Mouse (Mus musculus) heart, postnatal 25 days (tissue): ENCODE data around the gene Pde1c. TPM values are rescaled to one million over a fixed set of nuclear protein-coding genes. Genes with fewer than 3 reads are reported as not detected.
"Not testable (repeated sequence)": the region's sequence is repeated elsewhere in the genome, so short reads cannot be mapped to it uniquely, and the experiment has no call there.

Experiments
- DNase-seq: peaks from one replicate; pipeline ENCODE4 v3.0.0; 2022; ENCODE audit warnings: low spot score
- intact Hi-C: fragments of 180-260 bp; cut with DNase I; formaldehyde crosslinking; loops from one replicate; pipeline ENCODE4 v1.15.1; 2025
- total RNA-seq, 2 experiments: library from RNA; stranded (reverse); gene quantifications; 2 replicates each; pipeline ENCODE4 v1.2.3; 2021

The Pde1c gene
- 10 to 100 TPM; 72.2 to 92.5 TPM for total RNA-seq

DNA sequence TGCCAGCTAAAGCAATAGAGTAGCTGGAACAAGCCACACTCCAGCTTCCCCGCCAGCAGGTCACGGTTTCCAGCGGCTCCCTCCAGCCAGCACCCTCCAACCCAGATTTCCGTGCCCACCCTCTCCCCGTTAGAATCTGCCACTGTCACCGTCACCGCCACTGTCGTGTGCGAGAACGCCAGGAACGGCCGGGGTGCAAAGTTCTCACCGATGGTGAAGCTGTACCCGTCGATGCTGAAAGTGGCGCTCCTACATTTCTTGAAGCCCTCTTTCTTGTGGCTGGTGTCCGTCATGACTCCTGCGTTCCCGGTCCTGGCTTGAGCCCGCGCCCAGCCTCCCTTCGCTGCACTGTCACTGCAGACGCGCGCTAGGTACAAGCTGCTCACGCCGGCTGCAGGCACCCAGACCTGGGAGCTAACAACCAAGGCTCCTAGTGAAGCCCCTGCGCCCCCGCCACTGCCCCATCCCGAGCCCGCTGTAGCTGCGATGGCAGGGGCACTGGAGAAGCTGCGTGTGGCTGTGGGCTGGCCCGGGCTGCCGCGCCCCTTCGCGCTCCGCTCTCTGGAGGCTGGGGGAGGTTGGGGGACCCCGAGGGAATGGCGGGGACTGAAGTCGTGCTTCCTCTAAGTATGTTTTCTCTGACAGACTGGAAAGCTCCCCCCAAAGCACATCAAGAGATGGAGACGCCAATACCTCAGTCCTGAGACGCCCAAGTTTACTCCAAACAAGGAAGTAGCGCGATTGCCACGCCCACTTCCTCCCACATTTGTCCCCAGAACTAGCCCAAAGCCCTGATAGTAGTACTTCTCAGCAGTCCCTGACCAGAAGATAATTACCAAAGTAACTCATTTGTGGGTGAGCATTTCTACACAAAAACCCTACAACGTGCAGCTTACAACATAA is at the start of gene Pde1c:
Pde1c (minus strand) TSS at position 634 of the 903 bp plus-strand sequence.
- intact Hi-C loops = no loop called here
- DNase-seq = no peak

GRCm38 (mm10) chr6:56616982-56617613 is 48.2 kb upstream of the Pde1c start:
- intact Hi-C loops = no loop called here
- no peak for DNase-seq

DNA sequence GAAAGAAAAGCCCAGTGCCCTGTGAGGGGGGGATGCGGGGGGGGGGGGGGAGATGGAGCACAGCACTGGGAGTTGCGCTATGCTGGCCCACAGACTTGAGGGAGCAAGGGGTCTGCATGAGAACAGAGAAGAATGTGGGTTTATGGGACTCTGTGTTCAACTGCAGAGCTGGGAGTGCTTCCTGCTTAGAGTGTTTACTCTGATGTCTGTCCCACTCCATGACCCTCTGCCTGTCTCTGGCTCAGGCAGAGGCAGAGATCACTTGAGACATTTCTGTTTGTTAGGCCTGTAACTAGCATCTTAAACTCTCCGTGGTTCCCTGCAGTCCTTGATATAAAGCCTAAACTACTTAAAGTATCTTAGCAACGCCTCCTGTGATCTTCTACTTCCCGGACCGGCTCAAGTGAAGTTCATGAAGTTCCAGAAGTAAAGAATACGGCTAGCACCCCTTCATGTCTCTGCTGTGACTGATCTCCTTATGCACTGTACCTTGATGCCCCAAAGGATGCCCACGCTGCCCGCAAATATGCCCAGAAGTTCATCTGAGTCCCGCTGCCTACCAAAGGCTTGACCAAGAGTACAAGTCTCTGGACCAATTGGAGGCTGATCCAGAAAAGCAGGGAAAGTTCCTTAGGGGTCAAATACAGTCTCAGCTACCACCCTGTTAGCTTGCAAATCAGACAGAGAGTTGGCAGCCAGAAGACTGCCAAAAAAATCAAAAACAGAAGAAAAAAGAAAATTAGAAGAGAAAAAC is 47.5 kb upstream of the Pde1c start:
- DNase-seq = no peak
- intact Hi-C loops = no loop called here

GRCm38 (mm10) chr6:56609529-56609928 is 40.6 kb upstream of the Pde1c start:
- intact Hi-C loops = loop anchor here (2.0 to 5.0 kb wide), 2 partner anchors 83 to 543 kb away; no protein-coding TSS in a partner anchor
- not testable (repeated sequence) for DNase-seq

- peak; percentile 7 for DNase-seq
- intact Hi-C loops = loop anchor here (1.0 to 5.0 kb wide), 3 partner anchors 84 to 541 kb away; no protein-coding TSS in a partner anchor
Observed at GRCm38 (mm10) chr6:56608277-56608676, 39.4 kb upstream of the Pde1c start.

GRCm38 (mm10) chr6:56579568-56579967 is 10.7 kb upstream of the Pde1c start:
- intact Hi-C loops = no loop called here
- DNase-seq = no peak

- intact Hi-C loops = no loop called here
- no peak for DNase-seq
Observed at GRCm38 (mm10) chr6:56560891-56561290, 8.0 kb downstream of the Pde1c start.

GRCm38 (mm10) chr6:56560474-56560888 is 8.4 kb downstream of the Pde1c start:
- intact Hi-C loops = no loop called here
- DNase-seq = peak; percentile 35

DNA sequence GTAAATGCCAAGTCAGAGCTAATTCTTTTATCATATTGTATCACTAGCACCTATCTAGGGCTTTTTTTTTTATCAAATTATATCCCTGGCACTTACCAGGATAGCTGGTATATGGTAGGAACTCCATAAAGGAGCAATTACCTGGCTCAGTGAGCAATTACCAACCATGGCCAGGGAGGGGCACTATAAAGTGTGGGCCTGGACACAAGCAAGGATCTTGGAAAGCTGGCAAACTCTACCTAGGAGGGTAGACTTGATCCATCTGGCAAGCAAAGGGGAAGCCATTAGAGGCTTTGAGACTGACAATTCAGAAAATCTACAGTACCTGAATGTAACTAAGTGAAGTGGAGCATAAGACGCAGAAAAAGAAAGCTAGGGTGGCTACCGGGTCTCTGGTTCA is 10.2 kb downstream of the Pde1c start:
- intact Hi-C loops = no loop called here
- DNase-seq = no peak

DNA sequence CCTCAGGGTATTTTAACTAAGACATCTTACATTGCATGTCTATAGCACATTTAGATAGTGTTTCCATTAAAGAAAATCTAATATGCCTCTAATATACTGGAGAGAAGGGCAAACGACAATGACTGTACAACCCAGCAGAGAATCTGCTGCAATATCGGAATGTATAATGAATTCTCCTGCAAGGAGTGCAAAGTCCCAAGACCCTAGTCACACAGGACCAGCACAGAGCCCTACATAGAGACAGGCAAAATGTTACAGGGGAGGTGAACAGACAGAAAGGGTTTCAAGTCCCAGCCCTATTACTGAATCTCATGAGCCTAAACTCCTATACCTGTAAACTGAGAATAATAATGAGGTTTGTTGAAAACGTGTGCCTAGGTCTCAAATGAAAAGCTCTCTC is 13.1 kb downstream of the Pde1c start:
- intact Hi-C loops = no loop called here
- DNase-seq = no peak

DNA sequence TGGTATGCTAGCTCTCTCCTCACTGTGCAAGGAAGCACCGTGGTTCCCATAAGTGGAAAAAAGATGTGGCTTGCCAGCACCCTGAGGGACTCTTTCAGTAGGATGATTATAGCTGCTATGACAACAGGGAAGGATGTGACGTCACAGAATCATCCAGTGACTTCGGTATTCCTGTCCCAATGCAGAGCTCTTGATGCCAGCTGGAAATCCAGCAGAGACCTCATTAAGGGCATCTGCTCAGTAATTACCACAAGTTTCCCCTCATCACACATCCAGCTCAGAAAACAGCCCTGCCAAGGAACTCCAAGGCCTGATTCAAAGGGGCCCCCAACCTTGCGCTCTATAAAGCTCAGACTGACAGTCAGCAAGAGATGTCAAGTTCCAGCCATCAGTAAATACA is 13.5 kb downstream of the Pde1c start:
- intact Hi-C loops = no loop called here
- DNase-seq = no peak

DNA sequence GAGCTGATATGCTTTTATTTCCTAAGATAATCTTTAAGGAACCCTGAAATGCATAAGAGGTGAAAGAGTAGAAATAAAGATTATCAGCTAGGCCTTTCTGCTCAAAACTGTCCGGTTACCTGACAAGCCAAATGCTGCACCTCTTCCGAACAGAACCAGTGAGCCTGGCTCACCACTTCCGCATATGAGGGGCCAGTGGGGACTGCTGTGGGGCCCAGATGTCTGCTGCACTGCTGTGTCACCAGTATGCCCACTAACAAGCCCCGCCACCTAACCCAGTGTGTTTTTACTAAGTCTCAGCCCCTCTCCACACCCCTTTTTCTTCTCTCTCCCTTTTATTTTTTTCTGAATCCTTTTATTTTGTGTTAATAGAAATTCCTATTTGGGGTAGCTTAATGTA is 17.9 kb downstream of the Pde1c start:
- intact Hi-C loops = no loop called here
- DNase-seq = no peak

GRCm38 (mm10) chr6:56540247-56540646 is 28.7 kb downstream of the Pde1c start:
- intact Hi-C loops = no loop called here
- no peak for DNase-seq

DNA sequence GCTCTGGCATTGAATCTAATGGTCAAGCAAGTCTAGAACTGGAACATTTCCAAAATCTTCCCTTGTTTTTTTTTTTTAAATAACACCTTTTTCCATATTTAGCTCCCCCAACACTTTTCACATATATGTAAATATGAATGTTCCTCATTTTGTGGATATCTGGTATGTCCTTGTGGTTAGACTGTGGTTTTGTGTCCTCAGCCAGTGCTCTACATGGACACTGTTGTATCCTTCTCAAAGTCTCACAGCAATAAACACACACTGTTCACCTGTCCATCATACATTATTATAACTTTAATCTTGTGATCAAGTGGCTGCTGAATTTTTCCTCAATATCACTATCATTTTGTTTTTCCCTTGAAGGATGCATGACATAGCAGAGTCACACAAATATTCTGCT is 34.2 kb downstream of the Pde1c start:
- DNase-seq = no peak
- intact Hi-C loops = loop anchor here (5.0 kb wide), 1 partner anchor 47 kb away; no protein-coding TSS in a partner anchor

DNA sequence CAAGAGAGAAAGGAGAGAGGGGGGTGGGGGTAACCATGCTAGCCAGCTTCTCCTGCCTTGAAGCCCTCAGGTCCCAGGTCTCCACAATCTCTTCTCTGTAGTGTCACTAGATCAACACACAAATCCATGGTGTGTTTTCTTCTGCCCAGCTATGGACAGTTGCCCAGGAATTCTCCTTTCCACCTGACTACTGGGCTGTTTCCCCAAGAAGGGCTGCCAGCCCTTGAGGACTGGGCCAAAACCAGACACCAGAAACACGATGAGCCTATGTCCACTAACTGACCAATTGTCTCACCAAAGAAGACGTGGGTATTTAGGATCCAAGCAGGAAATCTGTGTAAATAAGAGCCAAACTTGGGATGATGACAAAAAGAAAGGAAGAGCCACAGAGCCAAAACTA is 36.6 kb downstream of the Pde1c start:
- intact Hi-C loops = loop anchor here (5.0 kb wide), 1 partner anchor 45 kb away; no protein-coding TSS in a partner anchor
- no peak for DNase-seq

- no peak for DNase-seq
- intact Hi-C loops = no loop called here
Observed at GRCm38 (mm10) chr6:56523938-56524866, 44.7 kb downstream of the Pde1c start.

DNA sequence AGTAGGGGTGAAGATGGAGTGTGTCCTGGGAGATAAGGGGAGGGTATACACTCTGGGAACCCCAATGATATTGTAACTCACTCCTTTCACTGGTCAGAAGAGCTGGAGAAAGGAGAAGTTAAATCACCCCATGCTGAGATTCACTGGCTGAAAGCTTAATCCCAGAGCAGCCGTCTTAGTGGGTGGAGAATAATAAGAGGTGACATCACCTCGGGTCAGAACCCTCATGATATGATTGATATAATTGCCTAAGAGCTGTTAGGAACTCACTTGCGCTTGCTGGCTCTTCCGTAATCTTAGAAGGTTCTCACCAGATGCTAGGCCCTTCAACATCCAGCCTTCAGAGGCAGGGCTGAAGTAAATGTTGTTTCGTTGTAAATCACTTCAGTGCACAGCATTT is 79.7 kb downstream of the Pde1c start:
- DNase-seq = no peak
- intact Hi-C loops = loop anchor here (5.0 kb wide), 1 partner anchor 43 kb away; no protein-coding TSS in a partner anchor

DNA sequence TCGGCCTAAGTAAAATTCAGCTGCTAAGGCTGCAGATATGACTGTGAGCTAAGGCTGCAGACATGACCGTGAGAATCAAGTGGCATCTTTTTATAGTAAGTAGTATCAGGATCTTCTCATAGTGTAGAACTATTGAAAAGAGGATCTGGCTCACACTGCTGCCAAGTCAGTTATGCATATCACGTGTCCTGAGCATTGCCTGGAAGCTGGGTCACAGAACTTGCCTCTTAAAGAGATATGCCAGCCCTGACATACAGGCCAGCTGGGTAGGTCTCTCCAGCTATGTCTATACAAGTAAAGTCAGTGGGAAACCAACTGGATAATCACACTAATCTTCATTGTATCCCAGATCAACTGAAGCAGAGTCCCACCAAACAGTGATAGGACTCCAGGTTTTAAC is 83.8 kb downstream of the Pde1c start:
- DNase-seq = no peak
- intact Hi-C loops = loop anchor here (5.0 kb wide), 1 partner anchor 47 kb away; no protein-coding TSS in a partner anchor

GRCm38 (mm10) chr6:56480914-56481482 is 87.9 kb downstream of the Pde1c start:
- intact Hi-C loops = loop anchor here (1.0 to 2.0 kb wide), 2 partner anchors 127 to 210 kb away; no protein-coding TSS in a partner anchor
- no peak for DNase-seq
